Mouse (Mus musculus): ENCODE results near the gene Slc4a5.

Slc4a5 gene

DNA sequence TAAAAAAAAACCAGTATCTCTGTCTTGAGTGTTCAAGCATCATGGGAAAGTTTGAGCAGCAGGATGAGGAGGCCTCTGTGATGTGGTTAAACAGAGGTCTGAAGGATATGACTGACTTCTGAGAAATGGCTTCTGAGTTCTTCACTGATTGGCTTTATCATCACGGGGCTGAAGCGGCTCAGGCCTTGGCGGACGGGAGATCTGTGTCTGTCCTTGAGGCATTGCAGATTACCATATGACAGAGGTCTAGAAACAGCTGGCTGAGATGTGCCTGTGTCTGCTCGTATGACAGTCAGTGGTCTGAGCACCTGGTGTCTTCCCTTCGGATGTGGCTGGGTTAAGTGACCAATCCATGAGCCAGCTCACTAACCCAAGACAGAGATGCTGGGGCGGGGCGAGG lies 92.9 kb downstream of the Slc4a5 start:
- DNase-seq = no peak

GRCm38 (mm10) chr6:83315293-83315692 lies 95.7 kb downstream of the Slc4a5 start:
- no peak for DNase-seq

GRCm38 (mm10) chr6:83316022-83316421 lies 96.4 kb downstream of the Slc4a5 start:
- no peak for DNase-seq

GRCm38 (mm10) chr6:83317108-83317741 lies 97.6 kb downstream of the Slc4a5 start:
- peak; percentile 100 for DNase-seq

- DNase-seq = no peak
Observed at GRCm38 (mm10) chr6:83321927-83322326, 102.3 kb downstream of the Slc4a5 start.

GRCm38 (mm10) chr6:83322794-83323193 lies 103.2 kb downstream of the Slc4a5 start:
- DNase-seq = no peak

GRCm38 (mm10) chr6:83323652-83324419 lies 104.2 kb downstream of the Slc4a5 start:
- no peak for DNase-seq

- peak; percentile 100 for DNase-seq
Observed at GRCm38 (mm10) chr6:83325525-83326393, 106.1 kb downstream of the Slc4a5 start, which contains the start of the genes Mthfd2 and Mob1a. Gene Mthfd2 (minus strand): TSS chr6:83325908. Gene Mob1a (plus strand): TSS chr6:83326016.

- DNase-seq = no peak
Observed at GRCm38 (mm10) chr6:83326394-83326736, 106.7 kb downstream of the Slc4a5 start.

DNA sequence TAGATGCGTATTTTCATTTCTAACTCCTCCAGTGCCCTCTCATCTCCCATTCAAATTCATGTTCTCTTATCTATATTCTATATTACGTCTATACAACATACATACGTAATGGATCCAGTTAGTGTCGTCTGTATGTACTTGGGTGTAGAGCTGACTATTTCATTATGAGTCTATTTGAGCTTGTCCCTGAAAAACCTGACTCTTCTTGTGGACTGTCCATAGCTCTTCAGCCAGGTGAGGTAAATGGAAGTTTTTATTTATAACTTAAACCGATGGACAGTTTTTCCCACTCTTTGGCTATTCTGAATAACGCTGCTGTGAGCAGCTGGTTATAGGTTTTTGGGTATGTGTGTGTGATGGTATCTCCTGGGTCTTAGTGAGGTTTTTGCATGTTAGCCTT lies 107.1 kb downstream of the Slc4a5 start:
- DNase-seq = no peak

DNA sequence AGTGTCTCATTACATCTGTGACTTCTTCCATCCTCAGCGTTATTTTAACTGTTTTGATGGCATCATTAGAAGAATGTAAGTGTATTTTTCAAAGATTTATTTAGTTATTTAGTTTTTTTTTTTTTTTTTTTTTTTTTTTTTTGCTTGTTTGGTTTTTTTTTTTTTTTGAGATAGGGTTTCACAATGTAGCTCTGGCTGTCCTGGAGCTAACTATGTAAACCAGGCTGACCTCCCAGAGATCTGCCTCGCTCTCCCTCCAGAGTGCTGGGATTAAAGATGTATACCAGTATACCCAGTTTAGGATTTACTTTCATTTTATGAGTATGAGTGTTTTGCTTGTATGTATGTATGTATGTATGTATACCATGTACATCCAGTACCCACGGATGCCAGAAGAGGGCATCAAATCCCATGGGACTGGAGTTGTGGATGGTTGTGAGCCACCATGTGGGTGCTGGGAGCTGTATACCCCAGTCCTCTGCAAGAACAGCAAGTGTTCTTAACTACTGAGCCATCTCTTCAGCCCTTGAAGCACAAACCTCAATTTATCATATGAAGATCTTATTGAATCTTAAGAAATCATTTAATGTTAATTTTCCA lies 108.1 kb downstream of the Slc4a5 start:
- no peak for DNase-seq

DNA sequence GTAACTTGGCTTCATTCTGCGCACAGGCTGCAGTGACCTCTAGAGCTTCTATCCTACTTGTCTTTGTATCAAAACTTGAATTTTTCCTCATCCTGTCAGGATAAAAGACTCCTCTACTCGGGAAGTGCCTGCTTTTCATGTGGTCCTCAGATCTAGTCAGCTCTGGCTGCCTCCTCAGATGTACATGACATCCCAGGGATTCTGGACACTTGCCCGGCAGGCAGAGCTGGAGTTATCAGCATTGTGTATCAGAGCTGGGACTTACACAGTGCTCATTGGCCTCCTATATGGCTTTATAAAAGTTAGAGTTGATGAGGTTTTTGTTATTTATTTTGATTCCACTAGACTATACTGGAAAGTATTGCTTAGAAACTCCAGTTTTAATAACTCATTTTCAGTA lies 121.8 kb downstream of the Slc4a5 start:
- peak; percentile 50 for DNase-seq

DNA sequence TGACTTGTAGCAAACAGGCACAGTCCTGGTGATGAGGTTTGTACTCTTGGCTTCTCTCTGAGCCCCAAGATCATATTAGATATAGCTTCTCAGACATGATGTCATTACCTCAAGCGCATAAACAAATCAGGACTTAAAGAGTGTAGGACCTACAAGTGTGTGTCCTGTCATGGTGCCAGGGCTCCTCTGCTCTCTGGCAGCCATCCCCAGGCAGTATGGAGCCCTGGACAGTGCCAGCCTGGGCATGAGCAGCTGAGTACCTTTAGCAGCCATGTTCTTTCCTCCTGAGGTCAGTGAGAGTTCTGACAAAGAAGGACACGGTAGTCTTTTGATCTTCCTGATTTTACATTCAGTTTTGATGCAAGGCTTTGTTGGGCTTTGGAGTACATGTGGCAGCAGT lies 123.3 kb downstream of the Slc4a5 start:
- DNase-seq = peak; percentile 74

GRCm38 (mm10) chr6:83345285-83345684 lies 125.7 kb downstream of the Slc4a5 start:
- DNase-seq = peak; percentile 75

DNA sequence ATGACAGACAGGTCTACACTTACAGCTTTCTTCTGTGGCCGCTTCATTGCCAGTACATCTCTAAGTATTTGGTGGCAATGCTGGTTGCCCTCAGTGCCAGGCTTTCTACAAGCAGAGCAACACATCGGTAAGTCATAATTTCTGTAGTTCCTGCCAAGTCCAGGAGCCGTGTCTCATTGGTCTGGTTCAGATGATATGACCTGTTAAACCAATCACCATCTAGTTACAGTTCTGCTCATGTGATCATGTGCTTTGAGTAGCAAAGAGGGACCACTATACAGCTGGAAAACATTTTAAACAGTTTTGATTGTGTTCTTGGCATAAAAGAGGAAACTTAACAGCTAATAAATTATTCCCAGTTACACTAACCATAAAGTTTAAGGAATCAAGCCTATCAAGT lies 128.3 kb downstream of the Slc4a5 start:
- DNase-seq = no peak

DNA sequence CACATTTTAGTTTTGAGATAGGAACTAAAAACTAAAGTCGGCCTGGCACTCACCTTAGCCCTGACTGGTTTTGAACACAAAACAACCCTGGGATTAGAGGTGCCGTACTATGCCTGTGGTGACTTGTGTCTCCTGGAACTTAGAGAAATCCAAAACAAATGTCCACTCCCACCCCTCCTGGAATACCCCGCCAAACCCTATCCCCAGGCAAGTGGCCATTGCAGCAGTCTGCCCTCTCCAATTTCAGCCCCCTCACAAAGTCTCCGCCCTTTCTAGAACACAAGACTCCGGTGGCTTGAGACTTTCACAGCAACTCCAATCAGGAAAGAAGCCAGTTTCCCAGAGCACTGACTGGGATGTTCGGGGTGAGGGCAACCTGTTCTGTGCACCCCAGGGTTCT lies 129.2 kb downstream of the Slc4a5 start, which contains the start of gene Bola3:
Gene Bola3 (plus strand): TSS at position 275 of the 400 bp plus-strand sequence.
- no peak for DNase-seq

GRCm38 (mm10) chr6:83349274-83349958 lies 129.8 kb downstream of the Slc4a5 start:
- DNase-seq = peak; percentile 98

GRCm38 (mm10) chr6:83350172-83350571 lies 130.5 kb downstream of the Slc4a5 start:
- no peak for DNase-seq

DNA sequence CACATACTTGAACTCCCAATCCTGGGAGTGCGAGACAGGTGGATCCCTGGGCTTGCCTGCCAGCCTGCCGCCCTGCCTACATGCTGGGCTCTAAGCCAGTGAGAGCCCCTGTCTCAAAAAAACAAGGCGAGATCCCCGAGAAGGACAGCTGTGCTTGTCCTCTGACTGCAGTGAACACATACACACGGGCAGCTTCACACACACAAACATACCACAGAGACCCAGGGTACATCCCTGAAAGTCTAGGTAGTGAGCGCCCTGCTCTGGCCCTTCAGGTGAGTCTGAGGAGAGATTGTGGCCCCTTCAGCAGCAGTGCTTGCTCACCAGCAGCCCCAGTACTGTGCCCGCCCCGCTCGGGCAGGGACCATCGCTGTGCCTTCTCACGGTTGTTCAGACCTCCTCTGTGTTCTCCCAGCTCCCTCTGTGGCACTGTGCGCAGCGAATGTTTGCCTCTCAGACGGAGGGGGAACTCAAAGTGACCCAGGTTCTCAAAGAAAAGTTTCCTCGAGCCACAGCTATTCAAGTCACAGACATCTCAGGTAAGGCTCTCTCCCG lies 131.3 kb downstream of the Slc4a5 start:
- no peak for DNase-seq

GRCm38 (mm10) chr6:83351490-83352160 lies 132.0 kb downstream of the Slc4a5 start:
- DNase-seq = no peak

DNA sequence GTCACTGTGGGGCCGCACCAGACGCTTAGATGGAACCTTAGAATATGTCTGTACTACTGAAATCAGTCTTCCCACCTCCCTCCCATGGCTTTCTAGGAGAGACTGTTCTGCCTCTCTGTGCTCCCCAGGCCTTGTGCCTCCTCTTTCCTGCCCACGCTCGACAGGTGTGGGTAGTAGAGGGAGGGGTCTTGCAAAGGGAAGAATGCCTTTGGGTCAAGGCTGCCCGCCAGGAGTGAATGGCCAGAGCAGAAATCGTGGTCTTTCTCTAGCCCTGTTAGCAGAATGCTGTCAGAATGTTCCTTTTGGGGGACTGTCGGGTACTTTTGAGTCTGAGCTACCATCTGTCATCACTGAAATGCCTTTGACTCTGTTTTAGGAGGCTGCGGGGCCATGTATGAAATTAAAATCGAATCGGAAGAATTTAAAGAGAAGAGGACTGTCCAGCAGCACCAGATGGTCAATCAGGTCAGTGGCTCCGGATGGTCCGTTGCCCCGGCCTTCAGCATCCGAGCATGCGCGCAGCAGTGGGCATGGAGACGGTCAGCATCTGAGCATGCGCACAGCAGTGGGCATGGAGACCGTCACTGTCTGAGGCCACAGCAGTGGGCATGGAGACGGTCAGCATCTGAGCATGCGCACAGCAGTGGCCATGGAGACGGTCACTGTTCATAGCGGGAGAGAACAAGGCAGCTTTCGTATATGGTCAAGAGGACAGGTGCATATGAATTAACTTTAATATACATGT lies 133.2 kb downstream of the Slc4a5 start:
- DNase-seq = no peak
